Mouse (Mus musculus) forebrain, postnatal 0 days (tissue): ENCODE measurements around the gene Dram1. TPM values are rescaled to one million over a fixed set of nuclear protein-coding genes. Genes with fewer than 3 reads are reported as not detected.

Experiments
- ATAC-seq: fragments of 200-750 bp; cut with Nextera tagmentation; 2 replicates; pipeline ENCODE4 v1.8.0; 2017; ENCODE audit warnings: mild to moderate bottlenecking, moderate library complexity
- DNase-seq: peaks from one replicate; pipeline ENCODE4 v3.0.0-alpha.2; 2015
- H3K27ac ChIP-seq: fragments of 300-500 bp; sonication (generic); 2 replicates; pipeline ENCODE4 v1.5.1; 2014; ENCODE audit warnings: low read depth, mild to moderate bottlenecking, antibody characterized with exemption, low read length, moderate library complexity, mixed read lengths
- H3K27me3 ChIP-seq: fragments of 300-500 bp; sonication (generic); 2 replicates; pipeline ENCODE4 v1.6.1; 2014; ENCODE audit warnings: mild to moderate bottlenecking, low read length, mixed read lengths; ENCODE audit not compliant: insufficient read depth
- H3K36me3 ChIP-seq: fragments of 300-500 bp; sonication (generic); 2 replicates; pipeline ENCODE4 v1.6.1; 2014; ENCODE audit warnings: mild to moderate bottlenecking, moderate library complexity; ENCODE audit not compliant: insufficient read depth
- H3K4me1 ChIP-seq: fragments of 300-500 bp; sonication (generic); 2 replicates; pipeline ENCODE4 v1.6.1; 2014; ENCODE audit warnings: antibody characterized with exemption; ENCODE audit not compliant: insufficient read depth
- H3K4me2 ChIP-seq: fragments of 300-500 bp; sonication (generic); 2 replicates; pipeline ENCODE4 v1.6.1; 2014; ENCODE audit warnings: low read depth, mild to moderate bottlenecking, moderate library complexity
- H3K4me3 ChIP-seq: fragments of 300-500 bp; sonication (generic); 2 replicates; pipeline ENCODE4 v1.5.1; 2014; ENCODE audit warnings: low read depth, low read length, mixed read lengths
- H3K9ac ChIP-seq: fragments of 300-500 bp; sonication (generic); 2 replicates; pipeline ENCODE4 v1.6.1; 2014; ENCODE audit warnings: mild to moderate bottlenecking
- H3K9me3 ChIP-seq: fragments of 300-500 bp; sonication (generic); 2 replicates; pipeline ENCODE4 v1.6.1; 2016; ENCODE audit warnings: low read length
- CTCF ChIP-seq: sonication (generic); IDR thresholded peaks from 2 replicates; pipeline ENCODE4 v1.5.1; 2016; ENCODE audit warnings: antibody characterized with exemption, control low read depth, low read depth
- WGBS: fragments of 180-500 bp; shearing (Covaris S2); extraction: QIAGEN DNeasy Blood & Tissue Kit; methylation state at CpG from one replicate; pipeline ENCODE4 v1.1.7; 2014; 5-methylcytosine and 5-hydroxymethylcytosine counted together
- polyA plus RNA-seq: library from polyadenylated mRNA; unstranded; fragments of >200 nt; fragmentation: Nextera tagmentation; extraction: Ambion mirVana; gene quantifications from 2 replicates; pipeline ENCODE4 v1.2.1, GENCODE M21; 2015
- total RNA-seq: library from RNA; depleted of rRNA; stranded (reverse); fragments of >200 nt; gene quantifications from 2 replicates; pipeline ENCODE4 v1.2.3, GENCODE M21; 2014

Dram1 gene
- total and polyA plus RNA-seq, 2 experiments from 2014 or later, result 0.62 to 0.92 TPM

DNA sequence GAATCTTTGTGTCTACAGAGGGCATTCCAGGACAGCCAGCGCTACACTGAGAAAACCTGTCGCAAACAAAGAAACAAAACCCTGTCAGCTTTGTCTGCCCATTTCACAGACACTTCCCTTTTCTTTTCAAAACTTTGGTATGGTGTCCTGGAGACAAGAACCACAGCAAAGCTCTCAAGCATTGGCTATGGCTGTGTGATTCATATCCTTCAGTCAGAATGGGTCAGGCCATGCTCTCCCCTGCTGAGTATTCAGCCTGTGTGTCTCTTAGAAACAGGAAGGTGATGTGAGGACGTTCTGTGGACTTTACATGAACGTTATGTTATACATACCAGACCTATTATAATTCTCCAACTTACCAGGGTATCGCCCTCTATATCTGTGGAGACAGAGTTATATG, 38.8 kb upstream of the Dram1 start:
- no peak for ATAC-seq
- WGBS, result 93% methylated on average over 5 of the region's 5 CpGs
- no peak overlapping the region for H3K27ac ChIP-seq
- no peaks in the 10 kb centered on the region for H3K4me1 ChIP-seq
- no peak overlapping the region for H3K9ac ChIP-seq
- DNase-seq, result no peak
- no peak for TF ChIP-seq CTCF
- peaks cover 43% of the 10 kb centered on the region for H3K36me3 ChIP-seq
- H3K4me2 ChIP-seq, result no peak overlapping the region
- H3K4me3 ChIP-seq, result no peak overlapping the region
- no peaks in the 10 kb centered on the region for H3K27me3 ChIP-seq
- no peaks in the 10 kb centered on the region for H3K9me3 ChIP-seq

DNA sequence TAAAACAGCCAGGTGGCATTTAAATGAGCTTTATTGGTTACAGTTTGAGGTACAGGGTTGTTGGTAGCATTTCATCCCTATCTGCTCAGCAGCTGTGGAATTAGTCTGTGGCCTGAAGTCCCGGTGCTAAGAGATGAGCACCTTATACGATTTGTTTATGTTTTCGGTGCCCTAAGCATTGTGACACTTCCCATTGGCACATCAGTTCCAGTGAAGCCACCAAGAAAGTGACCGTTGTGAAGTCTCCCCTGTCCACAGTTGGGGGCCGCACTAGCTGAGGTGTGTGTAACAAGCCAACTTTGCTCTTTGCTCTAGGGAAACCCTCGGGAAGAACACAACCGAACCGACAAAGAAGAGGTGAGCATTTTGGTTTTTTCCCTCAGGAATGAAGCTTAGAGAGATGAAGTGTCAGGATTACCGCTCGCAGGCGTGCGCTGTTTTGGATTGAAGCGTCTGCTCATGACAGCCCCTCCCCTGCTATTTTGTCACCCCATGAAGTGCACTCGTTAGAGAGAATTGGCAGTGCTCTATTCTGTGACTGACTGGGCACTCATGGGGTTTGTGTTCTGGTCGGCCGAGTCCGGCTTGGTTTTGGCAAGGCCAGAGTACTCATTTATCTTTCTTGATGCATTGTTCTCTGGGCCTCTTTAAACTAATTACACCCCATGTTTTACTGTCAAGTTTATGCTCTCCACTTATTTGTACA, 33.6 kb upstream of the Dram1 start:
- no peak overlapping the region for H3K27ac ChIP-seq
- WGBS, result 43% methylated on average over 17 of the region's 17 CpGs
- peaks cover 22% of the 10 kb centered on the region for H3K36me3 ChIP-seq
- peak; percentile 5 for DNase-seq
- H3K9ac ChIP-seq, result no peak overlapping the region
- H3K4me2 ChIP-seq, result no peak overlapping the region
- peak; percentile 51 for ATAC-seq
- no peaks in the 10 kb centered on the region for H3K9me3 ChIP-seq
- H3K4me1 ChIP-seq, result no peaks in the 10 kb centered on the region
- H3K4me3 ChIP-seq, result no peak overlapping the region
- no peak for TF ChIP-seq CTCF
- no peaks in the 10 kb centered on the region for H3K27me3 ChIP-seq

DNA sequence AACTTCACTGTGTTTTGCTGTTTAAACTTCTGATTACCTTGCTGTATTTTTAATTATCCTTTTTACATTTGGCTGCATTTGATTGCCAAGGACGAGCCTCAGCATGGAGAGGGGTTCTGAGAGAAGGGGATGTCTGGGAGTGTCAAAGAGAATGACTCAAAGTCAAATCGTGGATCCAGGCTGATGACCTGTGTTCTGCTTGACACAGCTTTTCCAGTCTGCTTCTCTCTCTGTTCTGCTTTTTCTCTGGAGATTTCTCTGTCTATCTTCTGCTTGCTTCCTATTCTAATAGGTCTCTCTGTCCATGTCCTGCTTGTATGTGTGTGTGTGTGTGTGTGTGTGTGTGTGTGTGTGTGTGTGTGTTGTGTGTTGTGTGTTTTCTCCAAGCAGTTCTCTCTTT, 30.9 kb upstream of the Dram1 start:
- Histone ChIP-seq H3K36me3 (peaks cover 8% of the 10 kb centered on the region), H3K27me3 (no peaks in the 10 kb centered on the region), H3K9ac (no peak overlapping the region), H3K4me2 (no peak overlapping the region), H3K4me3 (no peak overlapping the region), H3K4me1 (no peaks in the 10 kb centered on the region), H3K27ac (no peak overlapping the region), H3K9me3 (no peaks in the 10 kb centered on the region)
- no peak for TF ChIP-seq CTCF
- ATAC-seq (no peak), DNase-seq (no peak)
- 61% methylated on average over 2 of the region's 2 CpGs for WGBS

DNA sequence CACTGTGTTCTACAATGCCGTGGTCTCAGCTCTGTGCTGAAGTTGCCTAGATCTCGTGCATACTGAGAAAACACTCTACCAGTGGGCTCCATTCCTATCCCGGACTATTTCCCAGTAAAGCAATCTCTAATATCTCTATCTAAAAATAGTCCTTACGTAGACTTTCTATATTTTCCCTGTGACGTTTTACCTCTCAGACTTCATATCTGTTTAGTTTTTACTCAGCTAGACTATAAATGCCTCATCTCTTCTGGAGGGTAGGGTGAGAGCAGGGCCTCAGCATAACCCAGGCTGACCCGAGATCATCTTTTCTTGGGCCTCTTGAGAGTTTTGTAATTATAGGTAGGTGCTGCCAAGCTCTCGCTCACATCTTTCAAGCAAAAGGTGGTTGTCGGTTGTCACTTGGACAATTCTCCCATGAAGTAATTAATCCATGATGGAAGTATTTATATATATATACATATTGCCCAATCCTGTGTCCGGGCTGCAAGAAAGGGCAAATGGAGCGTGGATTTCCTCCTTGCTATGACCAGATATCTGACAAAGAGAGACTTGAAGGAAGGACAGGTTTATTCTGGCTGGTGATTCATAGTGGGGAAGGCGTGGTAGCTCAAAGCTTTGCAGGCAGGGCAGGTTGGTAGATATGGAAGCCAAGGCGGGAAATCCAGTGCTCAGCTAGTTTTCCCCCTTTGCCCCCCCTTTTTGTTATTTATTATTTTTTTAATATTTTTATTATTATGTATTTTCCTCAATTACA, 29.2 kb upstream of the Dram1 start:
- TF ChIP-seq CTCF, result no peak
- Histone ChIP-seq H3K4me1 (no peaks in the 10 kb centered on the region), H3K4me2 (no peak overlapping the region), H3K27me3 (no peaks in the 10 kb centered on the region), H3K27ac (no peak overlapping the region), H3K36me3 (peaks cover 3% of the 10 kb centered on the region), H3K9me3 (no peaks in the 10 kb centered on the region), H3K4me3 (no peak overlapping the region), H3K9ac (no peak overlapping the region)
- DNase-seq, result no peak
- ATAC-seq, result no peak
- WGBS, result 93% methylated on average over 12 of the region's 12 CpGs

DNA sequence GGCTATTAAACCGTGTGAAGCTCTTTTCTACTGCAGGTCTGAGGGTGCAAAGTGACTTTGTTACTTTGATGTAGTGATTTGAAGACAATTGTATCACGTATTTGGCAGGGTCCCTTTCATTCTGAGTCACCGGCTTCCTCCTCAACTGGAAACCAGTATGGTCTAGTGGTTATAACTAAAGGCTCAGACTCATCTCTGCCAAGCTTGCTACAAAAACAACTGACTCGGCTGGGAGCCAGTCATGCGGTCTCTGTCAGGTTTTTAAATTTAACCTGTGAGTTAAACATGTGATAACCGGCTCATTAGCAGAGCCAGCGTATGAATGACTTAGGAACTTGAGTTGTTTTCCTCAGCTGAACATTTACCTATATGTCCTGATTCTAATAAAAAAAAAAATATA, 26.9 kb upstream of the Dram1 start:
- H3K27me3 ChIP-seq, result no peaks in the 10 kb centered on the region
- H3K9me3 ChIP-seq, result no peaks in the 10 kb centered on the region
- H3K27ac ChIP-seq, result no peak overlapping the region
- no peaks in the 10 kb centered on the region for H3K4me1 ChIP-seq
- 77% methylated on average over 7 of the region's 7 CpGs for WGBS
- no peak overlapping the region for H3K4me2 ChIP-seq
- TF ChIP-seq CTCF, result no peak
- H3K4me3 ChIP-seq, result no peak overlapping the region
- ATAC-seq, result no peak
- H3K9ac ChIP-seq, result no peak overlapping the region
- no peak for DNase-seq
- 0 out of 2 replicates have a peak, but pooled peaks cover 2% of the 10 kb centered on the region for H3K36me3 ChIP-seq

DNA sequence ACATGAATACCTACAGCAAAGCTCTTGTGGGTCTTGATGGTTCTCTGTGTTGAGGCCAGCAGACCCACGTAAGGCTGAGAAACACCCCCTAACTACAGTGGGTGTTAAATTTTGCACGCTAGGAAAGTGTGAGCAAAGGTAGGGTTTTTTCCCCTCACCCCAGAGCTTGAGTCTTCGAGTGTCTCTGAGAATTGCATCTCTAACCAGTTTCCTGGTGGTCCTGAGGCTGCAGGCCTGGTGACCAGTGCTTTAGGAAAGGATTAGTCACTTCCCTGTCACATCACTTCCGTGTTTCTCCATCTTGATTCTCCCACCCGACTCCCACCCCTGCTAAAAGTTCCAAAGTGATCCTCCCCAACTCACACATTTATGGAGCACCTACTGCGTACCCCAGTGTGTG, 25.3 kb upstream of the Dram1 start:
- ATAC-seq, result no peak
- H3K9ac ChIP-seq, result no peak overlapping the region
- TF ChIP-seq CTCF, result no peak
- no peak overlapping the region for H3K4me3 ChIP-seq
- H3K27ac ChIP-seq, result no peak overlapping the region
- no peaks in the 10 kb centered on the region for H3K4me1 ChIP-seq
- no peaks in the 10 kb centered on the region for H3K9me3 ChIP-seq
- no peaks in the 10 kb centered on the region for H3K27me3 ChIP-seq
- H3K4me2 ChIP-seq, result no peak overlapping the region
- DNase-seq, result no peak
- 94% methylated on average over 6 of the region's 6 CpGs for WGBS
- 0 out of 2 replicates have a peak, but pooled peaks cover 2% of the 10 kb centered on the region for H3K36me3 ChIP-seq

DNA sequence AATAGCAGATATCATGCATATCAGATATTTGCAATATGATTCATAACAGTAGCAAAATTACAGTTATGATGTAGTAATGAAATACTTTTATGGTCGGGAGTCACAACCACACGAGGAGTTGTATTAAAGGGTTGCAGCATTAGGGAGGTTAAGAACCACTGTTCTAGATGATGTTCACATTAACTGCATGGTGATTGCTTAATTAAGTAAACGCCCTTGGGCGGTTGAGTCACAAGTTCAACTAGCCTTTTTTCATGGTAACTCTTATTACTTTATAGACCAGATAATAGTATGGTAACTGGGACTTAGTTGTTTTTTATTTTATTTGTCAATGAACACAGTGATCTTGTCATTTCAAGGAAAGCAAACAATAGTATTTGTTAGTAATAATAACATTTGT, 24.1 kb upstream of the Dram1 start:
- Histone ChIP-seq H3K27me3 (no peaks in the 10 kb centered on the region), H3K9ac (no peak overlapping the region), H3K9me3 (no peaks in the 10 kb centered on the region), H3K4me1 (no peaks in the 10 kb centered on the region), H3K27ac (no peak overlapping the region), H3K4me2 (no peak overlapping the region), H3K36me3 (0 out of 2 replicates have a peak, but pooled peaks cover 2% of the 10 kb centered on the region), H3K4me3 (no peak overlapping the region)
- WGBS, result 96% methylated on average over 4 of the region's 4 CpGs
- no peak for TF ChIP-seq CTCF
- ATAC-seq, result no peak
- DNase-seq, result no peak
